Mouse (Mus musculus) midbrain, postnatal 0 days (tissue): ENCODE measurements around the gene Gemin8. TPM values are rescaled to one million over a fixed set of nuclear protein-coding genes. Genes with fewer than 3 reads are reported as not detected.
A peak's percentile ranks its signal among the peaks of the same experiment; 100 is the strongest.

Source experiments
- ATAC-seq: fragments of 200-750 bp; cut with Nextera tagmentation; 2 replicates; pipeline ENCODE4 v1.8.0; 2017; ENCODE audit warnings: moderate number of reproducible peaks, mild to moderate bottlenecking, moderate TSS enrichment, moderate library complexity; ENCODE audit not compliant: low FRiP score
- DNase-seq: peaks from one replicate; pipeline ENCODE4 v3.0.0-alpha.2; 2015; ENCODE audit warnings: low spot score
- H3K27ac ChIP-seq: fragments of 300-500 bp; sonication (generic); 2 replicates; pipeline ENCODE4 v1.5.1; 2014; ENCODE audit warnings: low read depth, mild to moderate bottlenecking, low read length, mixed read lengths
- H3K27me3 ChIP-seq: fragments of 300-500 bp; sonication (generic); 2 replicates; pipeline ENCODE4 v1.6.1; 2014; ENCODE audit warnings: low read length, control low read depth, mixed read lengths; ENCODE audit not compliant: insufficient read depth
- H3K36me3 ChIP-seq: fragments of 300-500 bp; sonication (generic); 2 replicates; pipeline ENCODE4 v1.6.1; 2014; ENCODE audit warnings: low read length, control low read depth, mixed read lengths; ENCODE audit not compliant: insufficient read depth
- H3K4me1 ChIP-seq: fragments of 300-500 bp; sonication (generic); 2 replicates; pipeline ENCODE4 v1.6.1; 2014; ENCODE audit warnings: mild to moderate bottlenecking, control low read depth, antibody characterized with exemption, low read length, mixed read lengths; ENCODE audit not compliant: insufficient read depth
- H3K4me2 ChIP-seq: fragments of 300-500 bp; sonication (generic); 2 replicates; pipeline ENCODE4 v1.6.1; 2014; ENCODE audit warnings: low read depth, mild to moderate bottlenecking, low read length, mixed read lengths; ENCODE audit not compliant: poor library complexity, severe bottlenecking
- H3K4me3 ChIP-seq: fragments of 300-500 bp; sonication (generic); 2 replicates; pipeline ENCODE4 v1.5.1; 2014; ENCODE audit warnings: low read depth, mild to moderate bottlenecking, low read length, moderate library complexity
- H3K9ac ChIP-seq: fragments of 300-500 bp; sonication (generic); replicated peaks from 2 replicates; pipeline ENCODE4 v1.6.1; 2014; ENCODE audit warnings: mild to moderate bottlenecking, low read length, moderate library complexity, mixed read lengths; ENCODE audit not compliant: poor library complexity, severe bottlenecking
- H3K9me3 ChIP-seq: fragments of 300-500 bp; sonication (generic); 2 replicates; pipeline ENCODE4 v1.6.1; 2016; ENCODE audit warnings: low read length, control low read depth
- CTCF ChIP-seq: IDR thresholded peaks from 2 replicates; pipeline ENCODE4 v1.5.1; 2016; ENCODE audit warnings: antibody characterized with exemption, mild to moderate bottlenecking
- WGBS: fragments of 180-500 bp; shearing (Covaris S2); extraction: QIAGEN DNeasy Blood & Tissue Kit; methylation state at CpG from one replicate; pipeline ENCODE4 v1.1.7; 2014; 5-methylcytosine and 5-hydroxymethylcytosine counted together
- polyA plus RNA-seq: library from polyadenylated mRNA; unstranded; fragments of >200 nt; fragmentation: Nextera tagmentation; extraction: Ambion mirVana; gene quantifications from 2 replicates; pipeline ENCODE4 v1.2.1, GENCODE M21; 2015
- total RNA-seq: library from RNA; depleted of rRNA; stranded (reverse); fragments of >200 nt; gene quantifications from 2 replicates; pipeline ENCODE4 v1.2.3, GENCODE M21; 2014; rRNA removed

The Gemin8 gene
- total and polyA plus RNA-seq, 2 experiments from 2014 or later: 6.2 to 7.6 TPM

- no peak for TF ChIP-seq CTCF
- Histone ChIP-seq H3K4me1 (no peaks in the 10 kb centered on the region), H3K36me3 (no peaks in the 10 kb centered on the region), H3K27ac (no peak overlapping the region), H3K27me3 (no peaks in the 10 kb centered on the region; the same call in 1 of the 2 replicates), H3K9ac (no peak overlapping the region), H3K4me2 (no peak overlapping the region), H3K4me3 (no peak overlapping the region), H3K9me3 (no peaks in the 10 kb centered on the region)
- 48% methylated on average over 2 of the region's 2 CpGs for WGBS
- ATAC-seq (no peak), DNase-seq (no peak)
Measured at GRCm38 (mm10) chrX:166236131-166236530, 65.9 kb downstream of the Gemin8 start.

- 29% methylated on average over 49 of the region's 63 CpGs for WGBS
- H3K27me3 ChIP-seq: no peaks in the 10 kb centered on the region
- H3K36me3 ChIP-seq: no peaks in the 10 kb centered on the region
- no peaks in the 10 kb centered on the region for H3K4me1 ChIP-seq
- peak within 1 kb of the TSS; percentile 54 for H3K9ac ChIP-seq
- DNase-seq (peak; percentile 58), ATAC-seq (peak; percentile 91)
- H3K9me3 ChIP-seq: no peaks in the 10 kb centered on the region
- peak within 1 kb of the TSS; percentile 63 for H3K4me2 ChIP-seq
- H3K27ac ChIP-seq: peak within 1 kb of the TSS; percentile 47; the same call in 1 of the 2 replicates
- TF ChIP-seq CTCF: no peak
- H3K4me3 ChIP-seq: peak within 1 kb of the TSS; percentile 57
Measured at GRCm38 (mm10) chrX:166238831-166239460, 68.7 kb downstream of the Gemin8 start, which contains the start of gene Gpm6b. Gene Gpm6b, plus strand, starts transcription at chrX:166238911.

DNA sequence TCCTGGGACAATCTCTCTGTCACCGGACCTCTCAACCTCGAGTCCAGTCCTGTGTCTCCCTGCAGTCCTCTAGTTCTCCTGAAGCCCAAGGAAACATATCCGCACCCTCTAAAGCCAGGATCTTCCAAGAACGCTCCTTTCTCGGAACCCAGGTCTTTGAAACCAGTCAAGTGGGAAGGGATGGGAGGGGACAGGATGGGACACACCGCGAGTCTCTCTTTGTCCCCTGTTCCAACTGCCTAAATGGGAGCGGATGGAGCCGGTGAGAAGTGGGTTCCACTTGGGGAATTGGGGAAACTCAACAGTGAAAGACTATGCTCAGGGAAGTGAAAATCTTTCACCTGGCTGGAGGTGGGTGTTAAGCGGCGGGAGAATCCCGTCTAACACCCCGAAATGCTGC lies 69.3 kb downstream of the Gemin8 start:
- H3K27ac ChIP-seq: peak overlapping the region; percentile 47; the same call in 1 of the 2 replicates
- peak overlapping the region; percentile 54 for H3K9ac ChIP-seq
- DNase-seq (no peak), ATAC-seq (peak; percentile 22; the same call in 1 of the 2 replicates)
- H3K9me3 ChIP-seq: no peaks in the 10 kb centered on the region
- 26% methylated on average over 13 of the region's 13 CpGs for WGBS
- peak overlapping the region; percentile 57 for H3K4me3 ChIP-seq
- peak overlapping the region; percentile 63 for H3K4me2 ChIP-seq
- H3K36me3 ChIP-seq: no peaks in the 10 kb centered on the region
- H3K27me3 ChIP-seq: no peaks in the 10 kb centered on the region
- TF ChIP-seq CTCF: no peak
- H3K4me1 ChIP-seq: no peaks in the 10 kb centered on the region

Other genes starting within 250 kb of the Gemin8 start
- 322 and 332 TPM in 2 replicates for gene Gpm6b, start 68.5 kb downstream of the Gemin8 start, total RNA-seq
- 265 and 280 TPM in 2 replicates for gene Gpm6b, start 68.5 kb downstream of the Gemin8 start, polyA plus RNA-seq